Mouse (Mus musculus) midbrain, embryonic 13.5 days (tissue): ENCODE measurements around the gene Svop. TPM values are rescaled to one million over a fixed set of nuclear protein-coding genes. Genes with fewer than 3 reads are reported as not detected.
A peak's percentile ranks its signal among the peaks of the same experiment; 100 is the strongest.

Experiments
- ATAC-seq: fragments of 200-750 bp; cut with Nextera tagmentation; 2 replicates; pipeline ENCODE4 v1.8.0; 2017; ENCODE audit warnings: mild to moderate bottlenecking, moderate TSS enrichment, moderate library complexity
- H3K27ac ChIP-seq: fragments of 300-500 bp; sonication (generic); 2 replicates; pipeline ENCODE4 v1.5.1; 2015; ENCODE audit warnings: inconsistent platforms, mild to moderate bottlenecking, moderate library complexity
- H3K27me3 ChIP-seq: fragments of 300-500 bp; sonication (generic); 2 replicates; pipeline ENCODE4 v1.6.1; 2015; ENCODE audit warnings: mild to moderate bottlenecking, inconsistent platforms
- H3K36me3 ChIP-seq: fragments of 300-500 bp; sonication (generic); 2 replicates; pipeline ENCODE4 v1.6.1; 2015; ENCODE audit warnings: mild to moderate bottlenecking, inconsistent platforms
- H3K4me1 ChIP-seq: fragments of 300-500 bp; sonication (generic); replicated peaks from 2 replicates; pipeline ENCODE4 v1.6.1; 2015; ENCODE audit warnings: inconsistent platforms
- H3K4me2 ChIP-seq: fragments of 300-500 bp; sonication (generic); replicated peaks from 2 replicates; pipeline ENCODE4 v1.6.1; 2015; ENCODE audit warnings: moderate library complexity, mild to moderate bottlenecking, inconsistent platforms
- H3K4me3 ChIP-seq: fragments of 300-500 bp; sonication (generic); replicated peaks from 2 replicates; pipeline ENCODE4 v1.5.1; 2015; ENCODE audit warnings: mild to moderate bottlenecking, inconsistent platforms
- H3K9ac ChIP-seq: fragments of 300-500 bp; sonication (generic); replicated peaks from 2 replicates; pipeline ENCODE4 v1.6.1; 2015; ENCODE audit warnings: mild to moderate bottlenecking, inconsistent platforms
- H3K9me3 ChIP-seq: fragments of 300-500 bp; sonication (generic); 2 replicates; pipeline ENCODE4 v1.6.1; 2016; ENCODE audit warnings: mild to moderate bottlenecking, inconsistent platforms
- WGBS: fragments of 180-500 bp; shearing (Covaris S2); methylation state at CpG from one replicate; pipeline ENCODE4 v1.1.7; 2015; 5-methylcytosine and 5-hydroxymethylcytosine counted together
- polyA plus RNA-seq: library from polyadenylated mRNA; unstranded; fragments of >200 nt; fragmentation: Nextera tagmentation; extraction: Ambion mirVana; gene quantifications from 2 replicates; pipeline ENCODE4 v1.2.1, GENCODE M21; 2015

Svop gene
- polyA plus RNA-seq, 1 experiment from 2014 or later = 82.7 TPM

- 80% methylated on average over 15 of the region's 15 CpGs for WGBS
- Histone ChIP-seq H3K4me2 (peak overlapping the region; percentile 98), H3K27me3 (no peaks in the 10 kb centered on the region), H3K4me1 (peaks cover 26% of the 10 kb centered on the region), H3K9me3 (no peaks in the 10 kb centered on the region), H3K36me3 (peaks cover 11% of the 10 kb centered on the region; the same call in 1 of the 2 replicates), H3K4me3 (peak overlapping the region; percentile 88), H3K9ac (no peak overlapping the region), H3K27ac (no peak overlapping the region)
- ATAC-seq = no peak
Observed at GRCm38 (mm10) chr5:114129550-114130210, 38.3 kb upstream of the Svop start.

GRCm38 (mm10) chr5:114127374-114128349 is 36.3 kb upstream of the Svop start, which contains the start of gene Alkbh2:
Gene Alkbh2 (minus strand): TSS chr5:114128218.
- Histone ChIP-seq H3K4me1 (peaks cover 23% of the 10 kb centered on the region), H3K36me3 (peaks cover 31% of the 10 kb centered on the region), H3K4me2 (peak within 1 kb of the TSS; percentile 89), H3K27me3 (no peaks in the 10 kb centered on the region), H3K9ac (peak within 1 kb of the TSS; percentile 73), H3K27ac (peak within 1 kb of the TSS; percentile 82), H3K4me3 (peak within 1 kb of the TSS; percentile 62), H3K9me3 (no peaks in the 10 kb centered on the region)
- peak; percentile 21 for ATAC-seq
- under 1% methylated on average over 69 of the region's 69 CpGs for WGBS

GRCm38 (mm10) chr5:114126499-114127244 is 35.3 kb upstream of the Svop start:
- peaks cover 41% of the 10 kb centered on the region for H3K36me3 ChIP-seq
- 0 out of 2 replicates have a peak overlapping the region, but pooled peaks have one; percentile 62 for H3K4me3 ChIP-seq
- ATAC-seq = no peak
- no peaks in the 10 kb centered on the region for H3K9me3 ChIP-seq
- H3K4me2 ChIP-seq = peak overlapping the region; percentile 89
- WGBS = 88% methylated on average over 7 of the region's 7 CpGs
- H3K27ac ChIP-seq = no peak overlapping the region; the same call in 1 of the 2 replicates
- H3K4me1 ChIP-seq = peaks cover 13% of the 10 kb centered on the region
- no peak overlapping the region for H3K9ac ChIP-seq
- no peaks in the 10 kb centered on the region for H3K27me3 ChIP-seq

- H3K27ac ChIP-seq = no peak overlapping the region
- no peak overlapping the region for H3K4me2 ChIP-seq
- no peak for ATAC-seq
- WGBS = 89% methylated on average over 3 of the region's 3 CpGs
- H3K36me3 ChIP-seq = peaks cover 48% of the 10 kb centered on the region
- H3K27me3 ChIP-seq = no peaks in the 10 kb centered on the region
- no peak overlapping the region for H3K4me3 ChIP-seq
- H3K9ac ChIP-seq = no peak overlapping the region
- peaks cover 10% of the 10 kb centered on the region; the same call in 1 of the 2 replicates for H3K4me1 ChIP-seq
- H3K9me3 ChIP-seq = no peaks in the 10 kb centered on the region
Observed at GRCm38 (mm10) chr5:114126008-114126407, 34.6 kb upstream of the Svop start.

- H3K4me1 ChIP-seq = no peaks in the 10 kb centered on the region
- ATAC-seq = no peak
- no peaks in the 10 kb centered on the region for H3K9me3 ChIP-seq
- 85% methylated on average over 4 of the region's 4 CpGs for WGBS
- H3K9ac ChIP-seq = no peak overlapping the region
- no peak overlapping the region for H3K4me3 ChIP-seq
- H3K4me2 ChIP-seq = no peak overlapping the region
- H3K27me3 ChIP-seq = no peaks in the 10 kb centered on the region
- peaks cover 94% of the 10 kb centered on the region for H3K36me3 ChIP-seq
- no peak overlapping the region for H3K27ac ChIP-seq
Observed at GRCm38 (mm10) chr5:114119806-114120205, 28.4 kb upstream of the Svop start.

GRCm38 (mm10) chr5:114116586-114116985 is 25.2 kb upstream of the Svop start:
- Histone ChIP-seq H3K9me3 (no peaks in the 10 kb centered on the region), H3K9ac (no peak overlapping the region), H3K27me3 (no peaks in the 10 kb centered on the region), H3K36me3 (peaks cover 93% of the 10 kb centered on the region), H3K27ac (no peak overlapping the region), H3K4me3 (no peak overlapping the region), H3K4me2 (no peak overlapping the region), H3K4me1 (no peaks in the 10 kb centered on the region)
- 94% methylated on average over 7 of the region's 7 CpGs for WGBS
- ATAC-seq = no peak

- Histone ChIP-seq H3K9me3 (no peaks in the 10 kb centered on the region), H3K4me2 (no peak overlapping the region), H3K27ac (no peak overlapping the region), H3K27me3 (no peaks in the 10 kb centered on the region), H3K4me1 (no peaks in the 10 kb centered on the region), H3K4me3 (no peak overlapping the region), H3K9ac (no peak overlapping the region), H3K36me3 (peaks cover 93% of the 10 kb centered on the region)
- WGBS = 86% methylated on average over 5 of the region's 5 CpGs
- no peak for ATAC-seq
Observed at GRCm38 (mm10) chr5:114115030-114115429, 23.7 kb upstream of the Svop start.

GRCm38 (mm10) chr5:114113334-114113733 is 22.0 kb upstream of the Svop start:
- H3K27ac ChIP-seq = no peak overlapping the region
- H3K9ac ChIP-seq = no peak overlapping the region
- no peak overlapping the region for H3K4me3 ChIP-seq
- no peaks in the 10 kb centered on the region for H3K4me1 ChIP-seq
- WGBS = 89% methylated on average over 6 of the region's 6 CpGs
- ATAC-seq = no peak
- no peak overlapping the region for H3K4me2 ChIP-seq
- no peaks in the 10 kb centered on the region for H3K27me3 ChIP-seq
- H3K9me3 ChIP-seq = no peaks in the 10 kb centered on the region
- peaks cover 95% of the 10 kb centered on the region for H3K36me3 ChIP-seq

- H3K9ac ChIP-seq = no peak overlapping the region
- no peak overlapping the region for H3K4me3 ChIP-seq
- no peak for ATAC-seq
- H3K9me3 ChIP-seq = no peaks in the 10 kb centered on the region
- H3K4me1 ChIP-seq = peaks cover 6% of the 10 kb centered on the region
- H3K36me3 ChIP-seq = peaks cover 89% of the 10 kb centered on the region
- no peak overlapping the region for H3K4me2 ChIP-seq
- no peak overlapping the region for H3K27ac ChIP-seq
- 88% methylated on average over 16 of the region's 16 CpGs for WGBS
- H3K27me3 ChIP-seq = no peaks in the 10 kb centered on the region
Observed at GRCm38 (mm10) chr5:114106391-114106935, 15.1 kb upstream of the Svop start.

- no peak for ATAC-seq
- Histone ChIP-seq H3K4me3 (no peak overlapping the region), H3K4me1 (peaks cover 20% of the 10 kb centered on the region), H3K9me3 (no peaks in the 10 kb centered on the region), H3K9ac (no peak overlapping the region), H3K27me3 (no peaks in the 10 kb centered on the region), H3K36me3 (peaks cover 52% of the 10 kb centered on the region), H3K27ac (no peak overlapping the region), H3K4me2 (no peak overlapping the region)
- WGBS = 96% methylated on average over 1 of the region's 1 CpGs
Observed at GRCm38 (mm10) chr5:114102807-114103206, 11.4 kb upstream of the Svop start.

GRCm38 (mm10) chr5:114101873-114102272 is 10.5 kb upstream of the Svop start:
- Histone ChIP-seq H3K36me3 (peaks cover 43% of the 10 kb centered on the region), H3K9ac (no peak overlapping the region), H3K9me3 (no peaks in the 10 kb centered on the region), H3K27me3 (no peaks in the 10 kb centered on the region), H3K4me1 (peaks cover 20% of the 10 kb centered on the region), H3K27ac (no peak overlapping the region), H3K4me3 (no peak overlapping the region), H3K4me2 (no peak overlapping the region)
- WGBS = 84% methylated on average over 4 of the region's 4 CpGs
- no peak for ATAC-seq
